Mouse (Mus musculus): ENCODE results near the gene Pnkd. TPM values are rescaled to one million over a fixed set of nuclear protein-coding genes. Genes with fewer than 3 reads are reported as not detected.

The Pnkd gene
- polyA plus RNA-seq, 1 experiment from 2014 or later: 167 TPM

- WGBS: 92% methylated on average over 10 of the region's 10 CpGs
- Histone ChIP-seq H3K4me3 (ENCODE audit: low read length) (no peak overlapping the region), H3K27me3 (replicated peaks; ENCODE audit: control insufficient read depth, insufficient read depth, low read length) (no peaks in the 10 kb centered on the region), H3K27ac (ENCODE audit: low read depth, low read length) (no peak overlapping the region), H3K4me1 (ENCODE audit: control insufficient read depth, insufficient read depth, low read depth, low read length) (peaks cover 2% of the 10 kb centered on the region; the same call in 1 of the 2 replicates), H3K9ac (ENCODE audit: low read depth, low read length) (no peak overlapping the region), H3K4me2 (ENCODE audit: low read length) (no peak overlapping the region), H3K36me3 (ENCODE audit: control insufficient read depth, insufficient read depth, low read length) (no peaks in the 10 kb centered on the region), H3K9me3 (ENCODE audit: control insufficient read depth, low read length) (no peaks in the 10 kb centered on the region)
- no peak for ATAC-seq
Observed at GRCm38 (mm10) chr1:74381588-74382021, 96.9 kb downstream of the Pnkd start.

DNA sequence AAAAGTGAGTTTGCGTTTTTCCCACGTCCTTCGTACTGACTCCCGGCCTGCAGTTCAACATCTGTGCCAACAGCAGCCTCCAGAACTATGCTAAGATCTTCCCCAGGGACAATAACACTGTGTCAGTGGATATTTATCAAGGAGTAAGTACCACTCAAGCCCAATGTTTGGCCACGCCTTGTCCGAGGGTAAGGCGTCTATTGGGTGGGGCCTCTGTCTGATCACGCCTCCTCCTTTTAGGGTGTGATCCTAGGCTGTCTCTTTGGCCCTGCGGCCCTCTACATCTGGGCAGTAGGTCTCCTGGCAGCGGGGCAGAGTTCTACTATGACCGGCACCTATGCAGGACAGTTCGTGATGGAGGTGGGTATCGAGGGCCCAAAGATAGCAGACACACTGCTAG, 98.7 kb downstream of the Pnkd start:
- 88% methylated on average over 13 of the region's 13 CpGs for WGBS
- no peaks in the 10 kb centered on the region for H3K9me3 ChIP-seq (ENCODE audit: control insufficient read depth, low read length)
- H3K4me2 ChIP-seq (ENCODE audit: low read length): no peak overlapping the region
- H3K27ac ChIP-seq (ENCODE audit: low read depth, low read length): no peak overlapping the region
- H3K4me3 ChIP-seq (ENCODE audit: low read length): no peak overlapping the region
- H3K27me3 ChIP-seq (replicated peaks; ENCODE audit: control insufficient read depth, insufficient read depth, low read length): no peaks in the 10 kb centered on the region
- H3K4me1 ChIP-seq (ENCODE audit: control insufficient read depth, insufficient read depth, low read depth, low read length): peaks cover 7% of the 10 kb centered on the region
- no peaks in the 10 kb centered on the region for H3K36me3 ChIP-seq (ENCODE audit: control insufficient read depth, insufficient read depth, low read length)
- H3K9ac ChIP-seq (ENCODE audit: low read depth, low read length): no peak overlapping the region
- no peak for ATAC-seq

DNA sequence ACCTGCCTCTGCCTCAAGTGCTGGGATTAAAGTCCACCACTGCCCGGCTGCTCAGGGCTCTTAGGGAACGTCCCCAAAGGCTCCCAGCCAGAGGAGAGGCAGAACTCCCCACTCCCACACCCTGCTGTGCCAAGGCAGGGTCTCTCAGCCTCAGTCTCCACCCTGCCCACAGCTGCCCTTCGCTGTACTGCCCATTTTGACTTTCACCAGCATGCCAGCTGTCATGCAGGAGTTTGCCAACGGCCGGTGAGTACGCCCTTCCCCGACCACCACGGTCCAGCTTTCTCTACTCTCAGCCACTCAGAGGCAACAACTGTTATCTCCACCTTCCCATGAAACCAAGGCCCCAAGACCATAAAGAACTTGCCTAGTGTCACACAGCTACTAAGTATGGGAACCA, 99.8 kb downstream of the Pnkd start:
- Histone ChIP-seq H3K27me3 (replicated peaks; ENCODE audit: control insufficient read depth, insufficient read depth, low read length) (0 out of 2 replicates have a peak, but pooled peaks cover 3% of the 10 kb centered on the region), H3K9me3 (ENCODE audit: control insufficient read depth, low read length) (no peaks in the 10 kb centered on the region), H3K4me3 (ENCODE audit: low read length) (no peak overlapping the region), H3K4me1 (ENCODE audit: control insufficient read depth, insufficient read depth, low read depth, low read length) (peaks cover 7% of the 10 kb centered on the region), H3K4me2 (ENCODE audit: low read length) (no peak overlapping the region), H3K27ac (ENCODE audit: low read depth, low read length) (no peak overlapping the region), H3K36me3 (ENCODE audit: control insufficient read depth, insufficient read depth, low read length) (no peaks in the 10 kb centered on the region), H3K9ac (ENCODE audit: low read depth, low read length) (no peak overlapping the region)
- 92% methylated on average over 8 of the region's 8 CpGs for WGBS
- ATAC-seq: no peak

- peaks cover 10% of the 10 kb centered on the region for H3K4me1 ChIP-seq (ENCODE audit: control insufficient read depth, insufficient read depth, low read depth, low read length)
- H3K9ac ChIP-seq (ENCODE audit: low read depth, low read length): no peak overlapping the region
- no peak overlapping the region for H3K4me3 ChIP-seq (ENCODE audit: low read length)
- ATAC-seq: no peak
- H3K9me3 ChIP-seq (ENCODE audit: control insufficient read depth, low read length): no peaks in the 10 kb centered on the region
- WGBS: 93% methylated on average over 10 of the region's 10 CpGs
- H3K27me3 ChIP-seq (replicated peaks; ENCODE audit: control insufficient read depth, insufficient read depth, low read length): 0 out of 2 replicates have a peak, but pooled peaks cover 3% of the 10 kb centered on the region
- H3K36me3 ChIP-seq (ENCODE audit: control insufficient read depth, insufficient read depth, low read length): no peaks in the 10 kb centered on the region
- no peak overlapping the region for H3K4me2 ChIP-seq (ENCODE audit: low read length)
- no peak overlapping the region for H3K27ac ChIP-seq (ENCODE audit: low read depth, low read length)
Observed at GRCm38 (mm10) chr1:74385064-74385463, 100.3 kb downstream of the Pnkd start.

DNA sequence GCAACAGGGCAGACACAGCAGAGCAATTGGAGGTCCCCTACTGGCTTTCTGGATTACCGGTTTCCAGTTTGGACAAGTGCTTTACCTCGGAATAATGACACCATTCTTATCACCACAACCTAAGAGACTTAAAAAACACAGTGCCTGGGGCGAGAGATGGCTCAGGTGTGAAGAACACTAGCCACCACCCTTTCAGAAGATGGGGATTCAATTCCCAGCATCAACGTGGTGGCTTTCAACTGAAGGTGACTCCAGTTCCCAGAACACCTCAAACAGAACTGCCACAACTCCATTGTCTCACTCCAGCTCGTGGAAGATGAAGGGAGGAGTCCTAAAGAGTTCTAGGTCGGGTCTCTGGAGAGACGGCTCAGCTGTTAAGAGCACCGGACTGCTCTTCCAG, 100.8 kb downstream of the Pnkd start:
- 88% methylated on average over 8 of the region's 8 CpGs for WGBS
- Histone ChIP-seq H3K4me1 (ENCODE audit: control insufficient read depth, insufficient read depth, low read depth, low read length) (peaks cover 13% of the 10 kb centered on the region), H3K9me3 (ENCODE audit: control insufficient read depth, low read length) (no peaks in the 10 kb centered on the region), H3K27ac (ENCODE audit: low read depth, low read length) (no peak overlapping the region), H3K4me2 (ENCODE audit: low read length) (no peak overlapping the region), H3K36me3 (ENCODE audit: control insufficient read depth, insufficient read depth, low read length) (no peaks in the 10 kb centered on the region), H3K4me3 (ENCODE audit: low read length) (no peak overlapping the region), H3K9ac (ENCODE audit: low read depth, low read length) (no peak overlapping the region), H3K27me3 (replicated peaks; ENCODE audit: control insufficient read depth, insufficient read depth, low read length) (peaks cover 4% of the 10 kb centered on the region; the same call in 1 of the 2 replicates)
- no peak for ATAC-seq

DNA sequence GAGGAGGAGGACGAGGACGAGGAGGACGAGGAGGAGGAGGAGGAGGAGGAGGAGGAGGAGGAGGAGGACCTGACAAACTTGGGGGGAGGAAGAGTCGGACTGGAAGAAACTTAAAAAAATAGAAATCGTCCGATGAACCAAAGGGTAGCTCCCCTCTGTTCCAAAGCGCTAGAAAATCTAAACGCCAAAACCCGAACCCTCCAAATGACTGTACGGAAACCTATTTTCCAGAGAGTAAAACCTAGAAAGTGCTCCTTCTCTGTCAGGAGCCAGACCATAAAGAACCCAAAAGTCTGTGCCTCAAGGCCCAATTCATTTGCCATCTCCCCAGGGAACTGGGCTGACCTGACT, 101.6 kb downstream of the Pnkd start:
- 54% methylated on average over 7 of the region's 10 CpGs for WGBS
- no peaks in the 10 kb centered on the region for H3K9me3 ChIP-seq (ENCODE audit: control insufficient read depth, low read length)
- peak overlapping the region; percentile 81 for H3K4me3 ChIP-seq (ENCODE audit: low read length)
- H3K36me3 ChIP-seq (ENCODE audit: control insufficient read depth, insufficient read depth, low read length): no peaks in the 10 kb centered on the region
- H3K9ac ChIP-seq (ENCODE audit: low read depth, low read length): peak overlapping the region; percentile 83
- H3K4me1 ChIP-seq (ENCODE audit: control insufficient read depth, insufficient read depth, low read depth, low read length): peaks cover 16% of the 10 kb centered on the region
- peaks cover 6% of the 10 kb centered on the region; the same call in 1 of the 2 replicates for H3K27me3 ChIP-seq (replicated peaks; ENCODE audit: control insufficient read depth, insufficient read depth, low read length)
- peak overlapping the region; percentile 96 for H3K27ac ChIP-seq (ENCODE audit: low read depth, low read length)
- H3K4me2 ChIP-seq (ENCODE audit: low read length): peak overlapping the region; percentile 87
- ATAC-seq: no peak

GRCm38 (mm10) chr1:74386714-74387385, 102.1 kb downstream of the Pnkd start:
- Histone ChIP-seq H3K4me2 (ENCODE audit: low read length) (peak overlapping the region; percentile 87), H3K36me3 (ENCODE audit: control insufficient read depth, insufficient read depth, low read length) (no peaks in the 10 kb centered on the region), H3K27ac (ENCODE audit: low read depth, low read length) (peak overlapping the region; percentile 96), H3K9ac (ENCODE audit: low read depth, low read length) (peak overlapping the region; percentile 83), H3K4me3 (ENCODE audit: low read length) (peak overlapping the region; percentile 81), H3K4me1 (ENCODE audit: control insufficient read depth, insufficient read depth, low read depth, low read length) (peaks cover 16% of the 10 kb centered on the region), H3K27me3 (replicated peaks; ENCODE audit: control insufficient read depth, insufficient read depth, low read length) (peaks cover 6% of the 10 kb centered on the region; the same call in 1 of the 2 replicates), H3K9me3 (ENCODE audit: control insufficient read depth, low read length) (no peaks in the 10 kb centered on the region)
- WGBS: 0% methylated on average over 26 of the region's 26 CpGs
- ATAC-seq: peak; percentile 92

DNA sequence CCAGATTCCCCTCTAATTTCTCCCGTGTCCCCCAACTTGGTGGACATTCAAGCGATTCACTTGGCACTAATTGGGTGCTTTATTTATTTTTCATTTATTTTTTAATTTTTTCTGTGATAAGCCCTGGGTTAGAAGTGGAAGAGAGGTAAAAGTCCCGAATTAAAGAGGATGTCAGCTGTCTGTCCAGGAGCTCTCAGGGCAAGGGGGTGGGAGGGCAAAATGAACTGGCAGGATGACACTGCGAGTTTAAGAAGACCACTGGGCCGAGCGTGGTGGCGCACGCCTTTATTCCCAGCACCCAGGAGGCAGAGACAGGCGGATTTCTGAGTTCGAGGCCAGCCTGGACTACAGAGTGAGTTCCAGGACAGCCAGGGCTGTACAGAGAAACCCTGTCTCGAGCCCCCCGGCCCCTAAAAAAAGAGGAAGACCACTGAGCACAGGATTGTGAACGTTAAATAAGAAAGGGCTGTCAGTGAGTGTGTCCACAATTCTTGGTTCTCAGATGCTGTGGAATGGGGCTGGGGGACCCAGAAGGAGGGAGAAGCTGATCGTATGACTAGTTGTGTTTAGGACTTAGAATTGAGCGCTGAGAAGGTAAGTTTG, 102.8 kb downstream of the Pnkd start:
- H3K4me3 ChIP-seq (ENCODE audit: low read length): peak overlapping the region; percentile 81

DNA sequence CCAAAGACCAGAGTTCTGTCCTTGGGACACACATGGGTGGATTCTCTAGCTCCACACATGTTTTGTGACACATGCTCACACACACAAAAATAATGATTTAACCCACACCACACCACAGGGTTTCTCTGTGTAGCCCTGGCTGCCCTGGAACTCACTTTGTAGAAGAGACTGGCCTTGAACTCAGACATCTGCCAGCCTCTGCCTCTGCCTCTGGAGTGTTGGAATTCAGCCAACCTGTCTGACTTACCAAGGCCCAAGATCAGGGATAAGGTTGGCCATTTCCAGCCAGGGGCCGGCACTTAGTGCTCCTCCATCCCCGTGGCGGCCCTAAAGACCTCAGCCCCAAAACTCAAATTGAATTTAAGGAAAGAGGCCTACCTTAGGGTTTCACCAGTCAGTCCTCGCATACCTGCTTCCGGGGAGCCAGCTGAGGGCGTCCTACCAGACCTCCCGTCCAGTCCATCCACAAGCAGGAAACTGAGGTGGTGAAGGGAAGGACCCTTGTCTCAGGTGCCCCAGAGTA, 103.7 kb downstream of the Pnkd start:
- WGBS: 78% methylated on average over 7 of the region's 7 CpGs
- Histone ChIP-seq H3K9me3 (ENCODE audit: control insufficient read depth, low read length) (no peaks in the 10 kb centered on the region), H3K9ac (ENCODE audit: low read depth, low read length) (no peak overlapping the region), H3K27ac (ENCODE audit: low read depth, low read length) (no peak overlapping the region), H3K4me3 (ENCODE audit: low read length) (no peak overlapping the region), H3K27me3 (replicated peaks; ENCODE audit: control insufficient read depth, insufficient read depth, low read length) (peaks cover 6% of the 10 kb centered on the region; the same call in 1 of the 2 replicates), H3K4me2 (ENCODE audit: low read length) (no peak overlapping the region), H3K36me3 (ENCODE audit: control insufficient read depth, insufficient read depth, low read length) (no peaks in the 10 kb centered on the region), H3K4me1 (ENCODE audit: control insufficient read depth, insufficient read depth, low read depth, low read length) (peaks cover 26% of the 10 kb centered on the region)
- no peak for ATAC-seq

More for the DNA sequence above, 102.8 kb downstream of the Pnkd start:
- ATAC-seq: no peak
- Histone ChIP-seq H3K27me3 (replicated peaks; ENCODE audit: control insufficient read depth, insufficient read depth, low read length) (peaks cover 6% of the 10 kb centered on the region; the same call in 1 of the 2 replicates), H3K4me1 (ENCODE audit: control insufficient read depth, insufficient read depth, low read depth, low read length) (peaks cover 20% of the 10 kb centered on the region), H3K9me3 (ENCODE audit: control insufficient read depth, low read length) (no peaks in the 10 kb centered on the region), H3K9ac (ENCODE audit: low read depth, low read length) (peak overlapping the region; percentile 83; the same call in 1 of the 2 replicates), H3K36me3 (ENCODE audit: control insufficient read depth, insufficient read depth, low read length) (no peaks in the 10 kb centered on the region), H3K27ac (ENCODE audit: low read depth, low read length) (peak overlapping the region; percentile 96), H3K4me2 (ENCODE audit: low read length) (peak overlapping the region; percentile 87)
- WGBS: 48% methylated on average over 15 of the region's 15 CpGs
